Mouse (Mus musculus) heart, embryonic 11.5 days (tissue): ENCODE measurements around the gene Nrk. TPM values are rescaled to one million over a fixed set of nuclear protein-coding genes. Genes with fewer than 3 reads are reported as not detected.

Experiments used
- polyA plus RNA-seq: library from polyadenylated mRNA; unstranded; fragments of >200 nt; fragmentation: Nextera tagmentation; extraction: Ambion mirVana; gene quantifications from 2 replicates; pipeline ENCODE4 v1.2.1, GENCODE M21; 2014

Gene Nrk
- polyA plus RNA-seq, 1 experiment from 2014 or later: 47.2 TPM

Other genes starting within 250 kb of the Nrk start
- 0.23 TPM in 1 of 2 replicates, not detected in the other for gene Serpina7, start 170.8 kb downstream of the Nrk start, polyA plus RNA-seq
- gene 4930513O06Rik, start 171.8 kb downstream of the Nrk start, polyA plus RNA-seq: not detected in 2 replicates